Mouse (Mus musculus) central nervous system, embryonic 14 days (tissue): ENCODE measurements around the gene Spata9. TPM values are rescaled to one million over a fixed set of nuclear protein-coding genes. Genes with fewer than 3 reads are reported as not detected.

Experiments
- polyA plus RNA-seq: library from polyadenylated mRNA; depleted of rRNA; stranded (reverse); fragments of >200 nt; gene quantifications from 2 replicates; pipeline ENCODE4 v1.2.3, GENCODE M21; 2012; rRNA removed

The Spata9 gene
- 0.41 and 0.64 TPM in 2 replicates for polyA plus RNA-seq

GRCm38 (mm10) chr13:75966850-75967249 is at the start of gene Spata9:
Gene Spata9 (plus strand): TSS chr13:75967150.

GRCm38 (mm10) chr13:75943189-75944043 is 23.5 kb upstream of the Spata9 start, which contains the start of gene Rhobtb3:
Gene Rhobtb3 (minus strand): TSS chr13:75943925.

GRCm38 (mm10) chr13:76017974-76018843 is 51.3 kb downstream of the Spata9 start, which contains the start of gene Rfesd:
Gene Rfesd (minus strand): TSS chr13:76018719.

Other genes starting within 250 kb of the Spata9 start
- gene Glrx, start 127.3 kb upstream of the Spata9 start, polyA plus RNA-seq = 30.0 and 30.3 TPM in 2 replicates
- 22.8 and 23.8 TPM in 2 replicates for gene Rhobtb3, start 23.2 kb upstream of the Spata9 start, polyA plus RNA-seq
- gene Rfesd, start 51.6 kb downstream of the Spata9 start, polyA plus RNA-seq = 12.4 and 13.3 TPM in 2 replicates
- 0.95 and 1.1 TPM in 2 replicates for gene Gpr150, start 89.8 kb downstream of the Spata9 start, polyA plus RNA-seq
- 4.4 and 4.5 TPM in 2 replicates for gene Arsk, start 131.5 kb downstream of the Spata9 start, polyA plus RNA-seq
- gene Ttc37, start 131.6 kb downstream of the Spata9 start, polyA plus RNA-seq = 14.5 TPM in 2 replicates